Mouse (Mus musculus) intestine, embryonic 15.5 days (tissue): ENCODE measurements around the gene Zfp366. TPM values are rescaled to one million over a fixed set of nuclear protein-coding genes. Genes with fewer than 3 reads are reported as not detected.

Source experiments
- ATAC-seq: fragments of 200-750 bp; cut with Nextera tagmentation; 2 replicates; pipeline ENCODE4 v1.8.0; 2017; ENCODE audit warnings: moderate TSS enrichment, moderate library complexity
- H3K27ac ChIP-seq: fragments of 300-500 bp; sonication (generic); 2 replicates; pipeline ENCODE4 v1.5.1; 2015; ENCODE audit warnings: mild to moderate bottlenecking, inconsistent platforms
- H3K27me3 ChIP-seq: fragments of 300-500 bp; sonication (generic); replicated peaks from 2 replicates; pipeline ENCODE4 v1.6.1; 2015; ENCODE audit warnings: inconsistent platforms
- H3K36me3 ChIP-seq: fragments of 300-500 bp; sonication (generic); 2 replicates; pipeline ENCODE4 v1.6.1; 2015; ENCODE audit warnings: inconsistent platforms
- H3K4me1 ChIP-seq: fragments of 300-500 bp; sonication (generic); replicated peaks from 2 replicates; pipeline ENCODE4 v1.6.1; 2015; ENCODE audit warnings: inconsistent platforms
- H3K4me2 ChIP-seq: fragments of 300-500 bp; sonication (generic); replicated peaks from 2 replicates; pipeline ENCODE4 v1.6.1; 2015; ENCODE audit warnings: mild to moderate bottlenecking, inconsistent platforms
- H3K4me3 ChIP-seq: fragments of 300-500 bp; sonication (generic); replicated peaks from 2 replicates; pipeline ENCODE4 v1.5.1; 2015; ENCODE audit warnings: inconsistent platforms
- H3K9ac ChIP-seq: fragments of 300-500 bp; sonication (generic); 2 replicates; pipeline ENCODE4 v1.6.1; 2015; ENCODE audit warnings: inconsistent platforms
- H3K9me3 ChIP-seq: fragments of 300-500 bp; sonication (generic); 2 replicates; pipeline ENCODE4 v1.6.1; 2016; ENCODE audit warnings: inconsistent platforms
- WGBS: fragments of 180-500 bp; shearing (Covaris S2); methylation state at CpG from one replicate; pipeline ENCODE4 v1.1.7; 2015; 5-methylcytosine and 5-hydroxymethylcytosine counted together
- polyA plus RNA-seq: library from polyadenylated mRNA; unstranded; fragments of >200 nt; fragmentation: Nextera tagmentation; extraction: Ambion mirVana; gene quantifications from 2 replicates; pipeline ENCODE4 v1.2.1, GENCODE M21; 2015

Zfp366 gene
- polyA plus RNA-seq, 1 experiment from 2014 or later, result 0.48 TPM

DNA sequence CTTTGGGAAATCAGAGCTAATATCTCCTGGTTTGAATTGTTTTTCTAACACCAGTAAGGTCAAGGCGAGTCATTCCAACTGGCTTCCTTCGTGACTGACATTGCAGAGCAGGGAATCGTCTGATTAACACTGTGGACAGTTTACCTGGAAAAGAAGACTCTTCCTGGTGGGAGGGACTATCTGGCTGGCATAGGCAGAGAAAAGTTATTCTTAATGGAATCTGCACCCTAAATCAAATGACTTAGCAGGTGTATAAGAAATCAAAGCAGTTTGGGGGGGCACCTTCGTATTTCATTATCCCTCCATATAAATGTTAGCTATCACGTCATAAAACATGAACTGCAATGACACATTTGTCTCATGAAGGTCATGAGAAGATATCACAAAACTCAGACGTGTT, 93.9 kb downstream of the Zfp366 start:
- H3K9me3 ChIP-seq, result no peaks in the 10 kb centered on the region
- no peaks in the 10 kb centered on the region for H3K36me3 ChIP-seq
- ATAC-seq, result no peak
- H3K4me2 ChIP-seq, result no peak overlapping the region
- no peak overlapping the region for H3K4me3 ChIP-seq
- no peaks in the 10 kb centered on the region for H3K4me1 ChIP-seq
- H3K27ac ChIP-seq, result no peak overlapping the region
- no peaks in the 10 kb centered on the region for H3K27me3 ChIP-seq
- no peak overlapping the region for H3K9ac ChIP-seq
- WGBS, result 76% methylated on average over 6 of the region's 6 CpGs

DNA sequence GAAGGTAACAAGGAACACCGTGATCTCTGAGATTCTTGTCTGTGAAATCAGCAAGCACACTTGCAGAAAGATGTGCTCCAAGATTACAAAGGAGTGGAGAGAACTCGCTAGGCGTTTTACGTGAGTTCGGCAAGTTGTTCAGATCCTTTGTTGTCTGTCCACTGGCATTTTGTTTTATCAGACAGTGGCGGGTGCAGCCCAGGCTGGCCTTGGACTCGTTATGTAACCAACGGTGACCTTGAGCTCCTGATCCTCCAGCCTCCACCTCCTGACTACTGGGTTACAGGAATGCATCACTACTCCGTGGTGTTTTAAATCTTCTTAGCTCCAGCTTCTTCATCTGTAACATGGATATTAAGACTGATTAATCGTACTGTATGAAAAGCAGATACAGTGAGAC, 94.7 kb downstream of the Zfp366 start:
- H3K4me1 ChIP-seq, result no peaks in the 10 kb centered on the region
- H3K36me3 ChIP-seq, result no peaks in the 10 kb centered on the region
- H3K4me3 ChIP-seq, result no peak overlapping the region
- no peaks in the 10 kb centered on the region for H3K27me3 ChIP-seq
- H3K4me2 ChIP-seq, result no peak overlapping the region
- H3K27ac ChIP-seq, result no peak overlapping the region
- WGBS, result 66% methylated on average over 10 of the region's 10 CpGs
- no peak overlapping the region for H3K9ac ChIP-seq
- no peak for ATAC-seq
- no peaks in the 10 kb centered on the region for H3K9me3 ChIP-seq

DNA sequence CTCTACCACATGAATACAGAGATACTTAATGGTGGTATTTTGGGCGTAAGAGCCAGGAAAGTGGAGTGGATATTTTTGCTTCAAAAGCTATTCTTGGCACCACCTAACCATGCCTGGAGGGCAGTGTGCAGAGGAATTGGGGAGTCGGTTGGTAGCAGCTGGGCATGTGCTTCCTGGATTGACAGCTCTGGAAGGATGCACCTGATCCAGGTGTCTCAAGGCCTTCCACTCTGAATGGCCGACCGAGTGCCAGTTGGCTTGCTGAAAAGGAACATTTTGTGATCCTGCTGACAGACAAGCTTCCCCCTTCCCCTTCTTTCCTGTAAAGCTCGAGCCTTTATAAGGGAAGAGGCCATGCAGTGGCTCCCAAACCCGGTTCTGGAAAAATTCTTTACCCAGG, 98.3 kb downstream of the Zfp366 start:
- Histone ChIP-seq H3K9ac (no peak overlapping the region), H3K4me3 (no peak overlapping the region), H3K4me1 (no peaks in the 10 kb centered on the region), H3K27me3 (no peaks in the 10 kb centered on the region), H3K27ac (no peak overlapping the region), H3K36me3 (no peaks in the 10 kb centered on the region), H3K4me2 (no peak overlapping the region), H3K9me3 (no peaks in the 10 kb centered on the region)
- no peak for ATAC-seq
- WGBS, result 68% methylated on average over 6 of the region's 6 CpGs

DNA sequence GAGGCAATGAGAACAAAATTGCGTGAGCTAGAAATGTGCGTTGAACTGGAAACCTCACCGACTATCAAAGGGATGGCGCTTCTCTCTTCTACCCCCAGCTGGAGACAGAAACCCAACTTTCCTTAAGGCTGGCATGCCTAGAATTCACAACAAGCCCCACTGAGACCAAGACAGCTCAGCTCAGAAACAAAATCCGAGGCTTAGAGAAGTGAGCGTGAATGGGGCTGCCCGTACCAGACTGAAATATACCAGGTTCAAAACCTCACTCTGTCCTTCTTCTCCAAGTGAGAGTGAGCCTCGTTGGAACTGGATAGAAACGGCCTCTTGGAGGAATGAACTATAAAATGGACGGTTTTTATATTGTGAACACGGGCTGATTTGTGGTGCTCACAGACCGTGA, 99.3 kb downstream of the Zfp366 start:
- Histone ChIP-seq H3K9me3 (no peaks in the 10 kb centered on the region), H3K9ac (no peak overlapping the region), H3K4me2 (no peak overlapping the region), H3K4me3 (no peak overlapping the region), H3K27ac (no peak overlapping the region), H3K36me3 (no peaks in the 10 kb centered on the region), H3K4me1 (no peaks in the 10 kb centered on the region), H3K27me3 (no peaks in the 10 kb centered on the region)
- WGBS, result 90% methylated on average over 12 of the region's 12 CpGs
- no peak for ATAC-seq

DNA sequence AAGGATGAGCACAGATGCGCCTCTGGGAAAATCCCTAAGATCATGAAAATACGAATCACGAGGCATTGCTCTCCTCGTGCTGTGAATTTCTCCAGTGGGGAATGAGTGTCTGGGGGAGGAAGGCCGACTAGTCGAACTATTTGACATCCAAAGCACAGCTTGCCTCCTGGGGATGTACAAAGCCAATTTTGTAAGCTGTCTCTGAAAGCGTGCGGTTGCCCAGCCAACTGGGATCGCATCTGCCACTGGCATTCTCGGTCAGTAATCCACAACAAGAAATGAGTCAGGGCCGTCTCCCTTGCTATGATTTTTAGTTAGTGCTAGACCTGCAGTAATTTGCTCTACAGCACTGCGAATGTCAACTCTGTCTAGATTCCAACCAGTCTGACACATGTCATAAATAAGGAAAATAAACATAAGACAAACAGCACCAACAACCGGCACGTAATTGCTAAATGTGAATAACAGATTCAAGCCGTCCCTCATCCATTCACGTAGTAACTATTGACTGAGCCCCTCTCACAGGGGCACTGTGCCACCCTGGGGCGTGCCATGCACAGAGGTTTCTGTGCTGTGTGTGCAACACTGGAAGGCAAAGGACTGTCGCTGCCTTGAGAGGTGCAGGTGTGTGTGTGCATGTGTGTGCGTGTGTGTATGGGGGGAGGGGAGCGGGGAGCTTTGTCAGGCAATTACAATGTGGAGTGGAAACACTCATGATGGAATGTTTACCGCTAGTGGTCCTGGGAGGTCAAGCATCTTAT, 100.0 kb downstream of the Zfp366 start:
- no peak overlapping the region for H3K9ac ChIP-seq
- no peak overlapping the region for H3K4me2 ChIP-seq
- H3K27me3 ChIP-seq, result no peaks in the 10 kb centered on the region
- WGBS, result 84% methylated on average over 21 of the region's 21 CpGs
- no peaks in the 10 kb centered on the region for H3K36me3 ChIP-seq
- no peaks in the 10 kb centered on the region for H3K9me3 ChIP-seq
- H3K27ac ChIP-seq, result no peak overlapping the region
- no peak for ATAC-seq
- no peak overlapping the region for H3K4me3 ChIP-seq
- no peaks in the 10 kb centered on the region for H3K4me1 ChIP-seq

DNA sequence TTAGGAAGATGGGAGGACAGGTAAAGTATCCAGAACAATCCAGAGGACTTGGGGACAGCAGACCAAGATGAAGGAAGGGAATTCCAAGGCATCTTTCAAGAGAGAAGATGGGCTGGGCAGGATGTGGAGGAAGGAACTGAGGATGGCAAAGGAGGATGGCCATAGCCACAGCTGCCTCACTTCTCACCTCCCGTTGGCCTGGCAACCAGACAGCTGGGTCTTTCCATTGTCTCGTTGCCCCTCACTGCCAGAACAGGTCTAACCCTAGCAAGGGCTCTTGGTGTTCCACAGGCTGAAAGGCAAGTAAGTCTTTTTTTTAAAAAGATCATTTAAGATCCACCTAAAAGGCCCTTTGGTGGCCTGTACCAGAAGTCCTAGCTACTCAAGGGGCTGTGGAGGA, 100.6 kb downstream of the Zfp366 start:
- Histone ChIP-seq H3K9ac (no peak overlapping the region), H3K4me1 (no peaks in the 10 kb centered on the region), H3K27ac (no peak overlapping the region), H3K9me3 (no peaks in the 10 kb centered on the region), H3K36me3 (no peaks in the 10 kb centered on the region), H3K4me2 (no peak overlapping the region), H3K27me3 (no peaks in the 10 kb centered on the region), H3K4me3 (no peak overlapping the region)
- WGBS, result 53% methylated on average over 2 of the region's 2 CpGs
- ATAC-seq, result no peak

DNA sequence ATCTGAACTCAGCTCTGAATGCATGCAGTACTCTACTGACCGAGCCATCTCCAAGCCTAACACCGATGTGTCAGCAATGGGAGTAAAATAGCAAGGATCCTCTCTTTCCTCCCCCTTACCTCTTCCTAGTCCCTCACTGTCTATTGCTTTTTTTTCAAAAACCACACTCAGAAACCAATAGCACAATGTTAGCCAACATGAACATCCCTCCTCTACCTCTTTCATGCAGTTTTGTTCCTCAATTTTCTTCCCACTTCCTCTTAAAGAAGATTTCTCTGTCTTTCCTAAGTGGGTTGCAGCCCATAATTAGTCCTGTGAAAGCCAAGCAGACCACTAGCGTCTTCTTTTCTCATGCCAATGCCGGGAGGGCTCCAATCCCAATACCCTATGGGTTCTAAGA, 102.6 kb downstream of the Zfp366 start:
- ATAC-seq, result no peak
- Histone ChIP-seq H3K27ac (no peak overlapping the region), H3K4me3 (no peak overlapping the region), H3K4me2 (no peak overlapping the region), H3K9me3 (no peaks in the 10 kb centered on the region), H3K36me3 (no peaks in the 10 kb centered on the region), H3K27me3 (no peaks in the 10 kb centered on the region), H3K4me1 (no peaks in the 10 kb centered on the region), H3K9ac (no peak overlapping the region)
- 88% methylated on average over 4 of the region's 4 CpGs for WGBS

DNA sequence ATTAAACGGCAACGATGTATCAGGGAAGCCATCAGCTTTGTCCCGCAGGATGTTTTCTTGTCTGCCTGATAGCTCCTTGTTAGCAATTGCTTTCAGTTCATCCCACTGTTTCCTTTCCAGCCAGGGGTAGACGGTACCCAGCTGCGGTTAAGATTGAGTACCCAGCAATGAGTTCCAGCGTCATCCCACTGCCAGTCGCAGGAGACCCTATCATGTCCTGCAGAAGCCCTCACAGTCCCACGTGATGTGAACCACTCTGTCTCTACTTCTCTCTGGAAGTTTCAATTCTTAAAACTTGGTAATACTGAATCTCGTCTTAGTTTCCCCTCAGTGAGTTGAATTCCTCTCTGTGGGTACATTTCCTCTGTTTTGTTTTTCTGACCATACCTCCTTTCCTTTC, 103.2 kb downstream of the Zfp366 start:
- H3K9me3 ChIP-seq, result no peaks in the 10 kb centered on the region
- ATAC-seq, result no peak
- WGBS, result 81% methylated on average over 9 of the region's 9 CpGs
- H3K4me1 ChIP-seq, result no peaks in the 10 kb centered on the region
- H3K36me3 ChIP-seq, result no peaks in the 10 kb centered on the region
- no peak overlapping the region for H3K4me3 ChIP-seq
- H3K27me3 ChIP-seq, result no peaks in the 10 kb centered on the region
- no peak overlapping the region for H3K9ac ChIP-seq
- H3K4me2 ChIP-seq, result no peak overlapping the region
- H3K27ac ChIP-seq, result no peak overlapping the region

DNA sequence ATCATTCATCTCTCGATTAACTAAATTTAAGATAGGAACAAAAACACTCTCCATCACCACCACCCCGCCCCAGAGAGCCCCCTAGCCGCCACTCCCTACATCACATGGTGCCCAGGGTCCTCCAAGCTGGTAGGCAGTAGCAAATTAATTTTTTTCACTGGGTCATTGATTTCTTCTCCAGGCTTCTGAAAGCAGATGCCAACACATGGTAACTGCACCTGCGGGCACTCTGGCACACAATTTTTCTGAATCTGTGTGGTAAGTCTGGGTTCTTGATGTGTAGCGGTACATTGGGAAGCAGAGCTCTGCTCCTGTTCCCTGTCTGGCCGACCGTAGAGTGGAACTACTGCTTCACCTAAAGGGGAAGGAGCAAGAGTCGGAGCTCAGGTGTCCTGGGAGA, 106.1 kb downstream of the Zfp366 start:
- WGBS, result 92% methylated on average over 8 of the region's 8 CpGs
- H3K27ac ChIP-seq, result no peak overlapping the region
- H3K9me3 ChIP-seq, result no peaks in the 10 kb centered on the region
- H3K4me1 ChIP-seq, result no peaks in the 10 kb centered on the region
- ATAC-seq, result no peak
- no peak overlapping the region for H3K4me3 ChIP-seq
- H3K27me3 ChIP-seq, result no peaks in the 10 kb centered on the region
- H3K9ac ChIP-seq, result no peak overlapping the region
- no peaks in the 10 kb centered on the region for H3K36me3 ChIP-seq
- no peak overlapping the region for H3K4me2 ChIP-seq

DNA sequence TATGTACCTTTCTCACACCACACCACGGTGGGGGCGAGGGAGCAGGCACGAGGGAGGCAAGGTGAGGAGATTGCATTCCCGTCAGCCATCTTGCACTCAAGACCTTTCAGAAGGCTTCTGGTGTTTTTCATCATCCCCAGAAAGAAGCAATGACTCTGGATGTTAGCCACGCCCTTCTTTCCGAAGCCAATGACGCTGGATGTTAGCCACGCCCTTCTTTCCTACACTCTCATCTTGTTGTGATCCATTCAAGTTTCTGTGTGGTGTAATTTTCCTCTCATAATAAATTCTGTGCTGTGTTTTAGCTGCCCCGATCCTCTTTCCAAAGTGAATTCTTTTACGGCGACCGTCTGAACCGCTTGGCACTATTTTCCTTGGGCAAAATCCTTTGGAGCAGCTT, 109.6 kb downstream of the Zfp366 start:
- ATAC-seq, result no peak
- H3K4me3 ChIP-seq, result no peak overlapping the region
- H3K36me3 ChIP-seq, result no peaks in the 10 kb centered on the region
- H3K4me1 ChIP-seq, result no peaks in the 10 kb centered on the region
- H3K27me3 ChIP-seq, result no peaks in the 10 kb centered on the region
- no peak overlapping the region for H3K4me2 ChIP-seq
- no peaks in the 10 kb centered on the region for H3K9me3 ChIP-seq
- 90% methylated on average over 13 of the region's 13 CpGs for WGBS
- no peak overlapping the region for H3K9ac ChIP-seq
- H3K27ac ChIP-seq, result no peak overlapping the region

DNA sequence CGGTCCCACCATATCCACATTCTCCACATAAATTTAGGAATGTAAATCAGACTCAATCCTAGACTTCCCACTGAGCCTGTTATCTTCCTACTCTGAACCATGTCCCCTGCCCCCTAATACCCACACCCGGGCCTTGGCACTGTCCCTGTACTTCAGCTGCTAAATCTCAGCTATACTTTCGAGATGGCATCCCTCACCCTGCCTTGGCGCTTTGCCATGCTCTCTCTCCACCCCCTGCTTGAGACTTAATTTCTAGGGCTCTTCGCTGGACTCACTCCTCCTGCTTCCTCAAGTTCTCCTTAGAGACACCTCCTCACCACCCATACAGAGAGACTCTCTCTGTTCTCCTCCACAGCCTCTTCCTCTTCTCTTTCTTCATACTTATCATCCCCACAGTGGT, 115.3 kb downstream of the Zfp366 start:
- Histone ChIP-seq H3K27me3 (no peaks in the 10 kb centered on the region), H3K9me3 (no peaks in the 10 kb centered on the region), H3K4me1 (peaks cover 5% of the 10 kb centered on the region; the same call in 1 of the 2 replicates), H3K4me3 (no peak overlapping the region), H3K36me3 (no peaks in the 10 kb centered on the region), H3K9ac (no peak overlapping the region), H3K4me2 (no peak overlapping the region), H3K27ac (no peak overlapping the region)
- WGBS, result 83% methylated on average over 5 of the region's 5 CpGs
- ATAC-seq, result no peak
